Mouse (Mus musculus) olfactory bulb, adult 2 months (tissue): Measurements from ENCODE around the gene Gpr3.

Source experiments
- CTCF ChIP-seq: fragments of 200-500 bp; IDR thresholded peaks from 2 replicates; pipeline ENCODE4 v1.5.1; 2012; ENCODE audit warnings: low read depth, mild to moderate bottlenecking, low read length, moderate library complexity; ENCODE audit not compliant: insufficient read depth
- POLR2A ChIP-seq: fragments of 200-500 bp; IDR thresholded peaks from 2 replicates; pipeline ENCODE4 v1.6.1; 2012; ENCODE audit warnings: mild to moderate bottlenecking, low read depth, low read length, moderate library complexity; ENCODE audit not compliant: insufficient read depth

GRCm38 (mm10) chr4:133220656-133221055, 8.3 kb upstream of the Gpr3 start:
- TF ChIP-seq CTCF (no peak), POLR2A (no peak)
